Mouse (Mus musculus) intestine, embryonic 14.5 days (tissue): ENCODE measurements around the gene Ttll13. TPM values are rescaled to one million over a fixed set of nuclear protein-coding genes. Genes with fewer than 3 reads are reported as not detected.

ENCODE experiments used
- ATAC-seq: fragments of 200-750 bp; cut with Nextera tagmentation; replicated peaks from 2 replicates; pipeline ENCODE4 v1.8.0; 2017; ENCODE audit warnings: low read depth, moderate number of reproducible peaks, moderate TSS enrichment, moderate library complexity; ENCODE audit not compliant: low FRiP score, low TSS enrichment
- DNase-seq: peaks from one replicate; pipeline ENCODE4 v3.0.0-alpha.2; 2018; ENCODE audit warnings: low spot score
- H3K27ac ChIP-seq: fragments of 300-500 bp; sonication (generic); 2 replicates; pipeline ENCODE4 v1.5.1; 2014; ENCODE audit warnings: low read depth, mild to moderate bottlenecking, control low read depth
- H3K27me3 ChIP-seq: fragments of 300-500 bp; sonication (generic); replicated peaks from 2 replicates; pipeline ENCODE4 v1.6.1; 2014; ENCODE audit warnings: low read length, control low read depth; ENCODE audit not compliant: control insufficient read depth, insufficient read depth
- H3K36me3 ChIP-seq: fragments of 300-500 bp; sonication (generic); 2 replicates; pipeline ENCODE4 v1.6.1; 2014; ENCODE audit warnings: low read length, control low read depth; ENCODE audit not compliant: control insufficient read depth, insufficient read depth
- H3K4me1 ChIP-seq: fragments of 300-500 bp; sonication (generic); replicated peaks from 2 replicates; pipeline ENCODE4 v1.6.1; 2014; ENCODE audit warnings: low read length, control low read depth, mixed read lengths; ENCODE audit not compliant: control insufficient read depth, insufficient read depth
- H3K4me2 ChIP-seq: fragments of 300-500 bp; sonication (generic); 2 replicates; pipeline ENCODE4 v1.6.1; 2014; ENCODE audit warnings: low read length
- H3K4me3 ChIP-seq: fragments of 300-500 bp; sonication (generic); 2 replicates; pipeline ENCODE4 v1.5.1; 2014; ENCODE audit warnings: low read depth, low read length, control low read depth, mixed read lengths
- H3K9ac ChIP-seq: fragments of 300-500 bp; sonication (generic); 2 replicates; pipeline ENCODE4 v1.6.1; 2014; ENCODE audit warnings: mild to moderate bottlenecking, low read length
- H3K9me3 ChIP-seq: fragments of 300-500 bp; sonication (generic); 2 replicates; pipeline ENCODE4 v1.6.1; 2016; ENCODE audit warnings: low read length, control low read depth; ENCODE audit not compliant: control insufficient read depth
- WGBS: fragments of 180-500 bp; shearing (Covaris S2); extraction: QIAGEN DNeasy Blood & Tissue Kit; methylation state at CpG from one replicate; pipeline ENCODE4 v1.1.7; 2014; 5-methylcytosine and 5-hydroxymethylcytosine counted together
- polyA plus RNA-seq: library from polyadenylated mRNA; unstranded; fragments of >200 nt; fragmentation: Nextera tagmentation; extraction: Ambion mirVana; gene quantifications from 2 replicates; pipeline ENCODE4 v1.2.1, GENCODE M21; 2014

The Ttll13 gene
- polyA plus RNA-seq, 1 experiment from 2014 or later = 0.66 TPM

DNA sequence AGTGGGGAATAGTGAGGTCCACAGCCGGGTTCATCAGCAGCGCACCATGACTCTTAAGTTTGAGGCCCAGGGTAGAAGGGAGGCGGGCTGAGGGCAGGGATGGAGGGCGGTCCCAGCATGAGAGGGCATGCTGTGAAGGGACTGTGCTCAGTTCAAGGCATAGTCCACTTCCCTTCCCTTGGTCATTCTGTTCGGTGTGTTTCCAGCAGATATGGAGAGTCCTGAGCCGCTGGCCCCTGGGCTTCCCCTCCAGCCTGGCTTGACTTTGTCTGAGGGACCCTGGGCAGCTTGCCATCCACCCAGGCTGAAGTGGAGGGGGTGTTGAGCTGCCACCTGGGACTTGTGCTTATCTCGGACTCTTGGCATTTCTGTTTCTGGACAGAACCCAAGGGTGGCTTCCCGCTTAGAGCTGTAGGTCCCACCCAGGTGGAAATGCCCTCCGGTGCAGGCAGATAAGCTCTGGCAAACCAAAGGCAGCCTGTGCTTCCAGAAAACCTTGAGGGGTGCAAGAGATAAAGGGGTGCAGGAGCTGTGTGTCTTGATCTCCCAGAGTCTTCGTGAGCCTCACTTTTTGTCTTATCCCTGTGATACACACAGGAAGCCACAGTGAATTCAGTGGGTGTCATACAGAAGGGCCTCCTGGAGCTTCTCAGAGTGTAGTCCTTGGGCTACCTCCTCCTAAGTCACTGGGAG is 37.3 kb upstream of the Ttll13 start:
- Histone ChIP-seq H3K4me2 (no peak overlapping the region), H3K4me3 (no peak overlapping the region), H3K27ac (no peak overlapping the region), H3K9me3 (no peaks in the 10 kb centered on the region), H3K27me3 (no peaks in the 10 kb centered on the region), H3K36me3 (peaks cover 16% of the 10 kb centered on the region), H3K4me1 (peaks cover 21% of the 10 kb centered on the region), H3K9ac (no peak overlapping the region)
- ATAC-seq = no peak
- 66% methylated on average over 10 of the region's 10 CpGs for WGBS
- no peak for DNase-seq

- DNase-seq (no peak), ATAC-seq (no peak)
- H3K36me3 ChIP-seq = peaks cover 19% of the 10 kb centered on the region
- no peak overlapping the region for H3K9ac ChIP-seq
- no peaks in the 10 kb centered on the region for H3K9me3 ChIP-seq
- H3K4me1 ChIP-seq = peaks cover 21% of the 10 kb centered on the region
- no peak overlapping the region for H3K27ac ChIP-seq
- H3K4me2 ChIP-seq = no peak overlapping the region
- no peak overlapping the region for H3K4me3 ChIP-seq
- 81% methylated on average over 6 of the region's 6 CpGs for WGBS
- H3K27me3 ChIP-seq = no peaks in the 10 kb centered on the region
Observed at GRCm38 (mm10) chr7:80209669-80210068, 36.5 kb upstream of the Ttll13 start.

DNA sequence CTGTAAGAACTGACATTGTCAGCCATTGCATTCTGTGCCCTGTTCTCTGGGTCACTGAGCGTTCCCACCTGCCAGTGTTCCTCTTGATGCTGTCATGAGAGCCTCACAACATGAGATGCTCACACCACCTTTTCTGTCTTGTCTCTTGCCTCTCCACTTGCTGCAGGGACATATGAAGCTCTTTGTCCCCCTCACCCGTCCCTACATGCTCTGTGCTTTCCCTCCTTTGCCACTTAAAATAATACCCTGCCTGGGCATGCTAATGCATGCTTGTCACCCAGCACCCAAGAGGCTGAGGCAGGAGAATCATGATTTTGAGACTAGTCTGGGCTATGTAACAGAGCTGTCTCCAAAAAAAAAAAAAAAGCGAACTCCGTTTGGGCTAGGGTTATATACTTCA is 35.2 kb upstream of the Ttll13 start:
- DNase-seq = no peak
- WGBS = 86% methylated on average over 4 of the region's 4 CpGs
- Histone ChIP-seq H3K9me3 (no peaks in the 10 kb centered on the region), H3K4me3 (no peak overlapping the region), H3K4me2 (no peak overlapping the region), H3K27ac (no peak overlapping the region), H3K4me1 (peaks cover 21% of the 10 kb centered on the region), H3K9ac (no peak overlapping the region), H3K27me3 (no peaks in the 10 kb centered on the region), H3K36me3 (peaks cover 29% of the 10 kb centered on the region)
- no peak for ATAC-seq

GRCm38 (mm10) chr7:80213604-80214003 is 32.6 kb upstream of the Ttll13 start:
- peaks cover 53% of the 10 kb centered on the region for H3K36me3 ChIP-seq
- DNase-seq (no peak), ATAC-seq (no peak)
- no peak overlapping the region for H3K27ac ChIP-seq
- H3K4me1 ChIP-seq = 0 out of 2 replicates have a peak, but pooled peaks cover 3% of the 10 kb centered on the region
- WGBS = 90% methylated on average over 7 of the region's 7 CpGs
- H3K9ac ChIP-seq = no peak overlapping the region
- H3K4me2 ChIP-seq = no peak overlapping the region
- H3K27me3 ChIP-seq = no peaks in the 10 kb centered on the region
- no peaks in the 10 kb centered on the region for H3K9me3 ChIP-seq
- no peak overlapping the region for H3K4me3 ChIP-seq

DNA sequence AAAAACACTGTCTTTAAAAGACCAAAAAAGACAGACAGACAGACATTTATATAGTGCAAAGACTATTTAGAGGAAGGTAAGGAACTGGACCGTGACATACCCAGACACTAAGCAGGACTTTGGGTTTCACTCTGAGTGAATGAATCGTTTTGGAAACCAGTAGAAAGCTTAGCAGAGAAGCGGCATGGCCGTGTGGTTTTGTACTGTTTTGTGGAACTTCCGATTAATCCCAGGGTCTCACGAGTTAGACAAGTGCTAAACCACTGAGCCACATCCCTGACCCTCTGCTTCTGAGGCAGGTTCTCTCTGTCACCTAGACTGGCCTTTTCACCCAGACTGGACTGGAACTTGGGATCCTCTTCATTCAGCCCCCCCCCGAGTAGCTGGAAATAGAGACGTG is 31.7 kb upstream of the Ttll13 start:
- DNase-seq (no peak), ATAC-seq (no peak)
- H3K27ac ChIP-seq = no peak overlapping the region
- WGBS = 82% methylated on average over 8 of the region's 8 CpGs
- no peaks in the 10 kb centered on the region for H3K27me3 ChIP-seq
- no peak overlapping the region for H3K4me3 ChIP-seq
- H3K4me1 ChIP-seq = no peaks in the 10 kb centered on the region
- H3K36me3 ChIP-seq = peaks cover 62% of the 10 kb centered on the region
- H3K4me2 ChIP-seq = no peak overlapping the region
- H3K9ac ChIP-seq = no peak overlapping the region
- H3K9me3 ChIP-seq = no peaks in the 10 kb centered on the region

- H3K4me3 ChIP-seq = no peak overlapping the region
- H3K4me2 ChIP-seq = no peak overlapping the region
- DNase-seq (peak; percentile 87), ATAC-seq (peak; percentile 81; the same call in 1 of the 2 replicates)
- H3K27me3 ChIP-seq = no peaks in the 10 kb centered on the region
- H3K9me3 ChIP-seq = no peaks in the 10 kb centered on the region
- peaks cover 71% of the 10 kb centered on the region for H3K36me3 ChIP-seq
- no peaks in the 10 kb centered on the region for H3K4me1 ChIP-seq
- no peak overlapping the region for H3K27ac ChIP-seq
- WGBS = 32% methylated on average over 4 of the region's 4 CpGs
- no peak overlapping the region for H3K9ac ChIP-seq
Observed at GRCm38 (mm10) chr7:80215398-80215797, 30.8 kb upstream of the Ttll13 start.

- Histone ChIP-seq H3K9ac (no peak overlapping the region), H3K9me3 (no peaks in the 10 kb centered on the region), H3K4me3 (no peak overlapping the region), H3K4me2 (no peak overlapping the region), H3K4me1 (no peaks in the 10 kb centered on the region), H3K36me3 (peaks cover 82% of the 10 kb centered on the region), H3K27ac (no peak overlapping the region), H3K27me3 (no peaks in the 10 kb centered on the region)
- ATAC-seq (no peak), DNase-seq (no peak)
- WGBS = 79% methylated on average over 8 of the region's 8 CpGs
Observed at GRCm38 (mm10) chr7:80216566-80216965, 29.6 kb upstream of the Ttll13 start.

DNA sequence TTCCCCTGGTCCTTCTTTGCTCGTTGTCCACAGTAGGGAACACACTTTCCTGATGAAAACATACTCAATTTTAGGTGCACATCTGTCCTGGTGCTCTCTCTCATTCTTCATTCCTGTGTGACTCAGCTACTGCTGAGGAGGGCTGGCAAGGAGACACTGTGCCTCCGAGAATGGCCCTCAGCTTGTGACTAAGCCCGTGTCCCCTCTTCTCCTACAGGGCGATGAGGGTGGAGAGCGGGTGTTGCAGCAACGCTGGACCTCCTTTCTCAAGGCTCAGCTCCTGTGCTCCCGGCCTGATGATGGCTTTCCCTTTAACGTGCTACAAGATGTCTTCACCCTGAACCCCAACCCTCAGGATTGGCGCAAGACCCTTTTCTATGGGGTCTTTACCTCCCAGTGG is 27.5 kb upstream of the Ttll13 start:
- H3K4me3 ChIP-seq = no peak overlapping the region
- no peak overlapping the region for H3K4me2 ChIP-seq
- ATAC-seq = no peak
- peaks cover 79% of the 10 kb centered on the region for H3K36me3 ChIP-seq
- no peaks in the 10 kb centered on the region for H3K9me3 ChIP-seq
- H3K9ac ChIP-seq = no peak overlapping the region
- no peaks in the 10 kb centered on the region for H3K27me3 ChIP-seq
- no peak for DNase-seq
- 91% methylated on average over 9 of the region's 9 CpGs for WGBS
- no peaks in the 10 kb centered on the region for H3K4me1 ChIP-seq
- H3K27ac ChIP-seq = no peak overlapping the region

DNA sequence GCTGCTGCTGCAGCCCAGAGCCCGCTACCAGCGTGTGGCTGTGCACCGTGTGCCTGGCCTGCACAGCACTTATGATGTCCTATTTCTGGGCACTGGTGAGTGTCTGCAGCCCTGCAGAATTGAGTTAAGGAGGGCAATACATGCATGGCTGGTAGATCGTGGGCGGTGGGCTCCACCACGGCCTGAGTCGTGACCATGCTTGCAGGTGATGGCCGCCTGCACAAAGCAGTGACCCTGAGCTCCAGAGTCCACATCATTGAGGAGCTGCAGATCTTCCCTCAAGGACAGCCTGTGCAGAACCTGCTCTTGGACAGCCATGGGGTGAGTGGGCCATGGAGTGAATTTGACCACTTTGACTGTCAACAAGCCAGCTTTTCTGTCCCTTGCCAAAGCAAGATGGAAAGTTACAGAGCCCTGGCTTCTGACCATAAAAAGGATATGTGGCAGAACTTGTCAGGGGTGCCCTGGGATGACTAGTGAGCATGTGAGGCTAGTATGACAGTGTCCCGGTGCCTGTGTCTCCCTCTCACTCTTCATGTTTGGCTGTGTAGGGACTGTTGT is 25.9 kb upstream of the Ttll13 start:
- no peaks in the 10 kb centered on the region for H3K4me1 ChIP-seq
- no peaks in the 10 kb centered on the region for H3K9me3 ChIP-seq
- H3K4me3 ChIP-seq = no peak overlapping the region
- WGBS = 90% methylated on average over 9 of the region's 9 CpGs
- ATAC-seq (no peak), DNase-seq (no peak)
- H3K27me3 ChIP-seq = no peaks in the 10 kb centered on the region
- no peak overlapping the region for H3K27ac ChIP-seq
- H3K9ac ChIP-seq = no peak overlapping the region
- H3K4me2 ChIP-seq = no peak overlapping the region
- peaks cover 82% of the 10 kb centered on the region for H3K36me3 ChIP-seq
